Mouse (Mus musculus): Measurements from ENCODE around the gene Cela3b. TPM values are rescaled to one million over a fixed set of nuclear protein-coding genes. Genes with fewer than 3 reads are reported as not detected.
A peak's percentile ranks its signal among the peaks of the same experiment; 100 is the strongest.

The Cela3b gene
- polyA plus RNA-seq, 1 experiment from 2014 or later = not detected

GRCm38 (mm10) chr4:137396641-137397525, 33.5 kb downstream of the Cela3b start:
- H3K27ac ChIP-seq = no peak overlapping the region
- H3K9me3 ChIP-seq = no peaks in the 10 kb centered on the region
- no peaks in the 10 kb centered on the region for H3K4me1 ChIP-seq (replicated peaks)
- H3K4me2 ChIP-seq (replicated peaks) = no peak overlapping the region
- no peak overlapping the region for H3K9ac ChIP-seq (replicated peaks)
- no peak for ATAC-seq
- H3K36me3 ChIP-seq = no peaks in the 10 kb centered on the region
- H3K4me3 ChIP-seq (replicated peaks) = no peak overlapping the region
- H3K27me3 ChIP-seq = no peaks in the 10 kb centered on the region
- 82% methylated on average over 15 of the region's 15 CpGs for WGBS

DNA sequence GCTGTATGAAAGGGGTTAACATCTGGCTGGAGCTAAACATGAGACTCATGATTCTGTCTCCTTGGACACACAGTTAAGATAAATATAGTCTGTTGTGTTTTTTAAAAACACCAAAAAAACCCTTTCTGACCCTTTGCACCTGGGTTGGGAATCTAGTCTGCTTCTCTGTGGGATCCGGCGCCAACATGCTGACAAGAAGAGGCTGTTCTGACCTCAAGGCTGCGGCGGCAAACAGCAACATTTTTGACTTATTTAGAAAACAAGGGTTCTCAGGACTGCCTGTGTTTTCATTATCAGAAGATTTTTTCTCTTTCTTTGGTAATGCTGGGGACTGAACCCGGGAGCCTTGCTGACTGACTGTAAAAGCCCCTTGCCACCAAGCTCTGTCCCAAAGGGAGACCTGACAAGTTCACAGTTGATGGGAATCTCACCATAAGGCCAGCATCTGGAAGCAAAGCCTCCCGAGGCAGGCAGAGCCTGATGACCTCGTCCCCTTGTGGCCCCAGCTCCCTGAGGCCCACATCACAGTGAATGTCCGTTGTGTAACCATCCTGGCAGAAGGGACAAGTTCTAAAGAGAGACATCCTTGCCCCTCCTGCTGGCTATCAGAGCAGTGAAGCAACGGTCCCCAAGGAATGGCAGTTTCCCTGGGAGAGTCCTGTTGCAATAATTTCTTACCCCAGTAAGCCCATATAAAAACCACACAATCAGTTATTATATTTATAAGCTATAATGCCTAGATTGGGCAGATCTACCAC, 36.8 kb downstream of the Cela3b start:
- Histone ChIP-seq H3K9me3 (no peaks in the 10 kb centered on the region), H3K9ac (replicated peaks) (no peak overlapping the region), H3K36me3 (no peaks in the 10 kb centered on the region), H3K4me3 (replicated peaks) (no peak overlapping the region), H3K27ac (no peak overlapping the region), H3K4me1 (replicated peaks) (peaks cover 10% of the 10 kb centered on the region), H3K27me3 (no peaks in the 10 kb centered on the region), H3K4me2 (replicated peaks) (no peak overlapping the region)
- 76% methylated on average over 9 of the region's 9 CpGs for WGBS
- no peak for ATAC-seq

- Histone ChIP-seq H3K36me3 (no peaks in the 10 kb centered on the region), H3K4me2 (replicated peaks) (no peak overlapping the region), H3K9ac (replicated peaks) (no peak overlapping the region), H3K27me3 (no peaks in the 10 kb centered on the region), H3K4me1 (replicated peaks) (peaks cover 10% of the 10 kb centered on the region), H3K27ac (no peak overlapping the region), H3K9me3 (no peaks in the 10 kb centered on the region), H3K4me3 (replicated peaks) (no peak overlapping the region)
- WGBS = 87% methylated on average over 9 of the region's 9 CpGs
- ATAC-seq = no peak
Measured at GRCm38 (mm10) chr4:137392874-137393273, 37.5 kb downstream of the Cela3b start.

- no peak for ATAC-seq
Measured at GRCm38 (mm10) chr4:137391287-137391686, 39.1 kb downstream of the Cela3b start.

DNA sequence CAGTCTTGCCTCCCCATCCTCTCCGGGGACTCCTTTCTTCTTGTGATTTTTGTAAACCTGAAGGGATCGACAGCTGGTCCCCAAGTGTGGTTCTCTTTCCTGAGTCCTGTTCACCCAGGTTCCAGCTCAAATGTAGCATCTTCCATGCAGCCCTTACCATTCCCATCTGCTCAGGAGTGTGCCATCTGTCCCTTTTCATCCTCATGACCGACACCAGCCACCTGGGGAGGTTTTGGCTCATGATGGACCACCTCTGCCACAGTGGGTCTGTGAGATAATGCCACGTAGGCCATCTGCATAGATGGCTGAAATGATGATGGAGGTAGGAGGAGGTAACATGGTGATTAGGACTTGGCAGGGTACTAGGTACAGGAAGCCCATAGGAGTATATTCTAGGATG, 40.1 kb downstream of the Cela3b start:
- no peak for ATAC-seq
- WGBS = 94% methylated on average over 4 of the region's 4 CpGs
- Histone ChIP-seq H3K27ac (no peak overlapping the region), H3K27me3 (no peaks in the 10 kb centered on the region), H3K4me1 (replicated peaks) (peaks cover 19% of the 10 kb centered on the region), H3K9ac (replicated peaks) (no peak overlapping the region), H3K36me3 (no peaks in the 10 kb centered on the region), H3K4me2 (replicated peaks) (no peak overlapping the region), H3K9me3 (no peaks in the 10 kb centered on the region), H3K4me3 (replicated peaks) (no peak overlapping the region)

More at GRCm38 (mm10) chr4:137391287-137391686, 39.1 kb downstream of the Cela3b start:
- WGBS = 94% methylated on average over 3 of the region's 3 CpGs
- H3K27me3 ChIP-seq = no peaks in the 10 kb centered on the region
- no peak overlapping the region for H3K4me2 ChIP-seq (replicated peaks)
- no peaks in the 10 kb centered on the region for H3K36me3 ChIP-seq
- H3K27ac ChIP-seq = no peak overlapping the region
- peaks cover 19% of the 10 kb centered on the region for H3K4me1 ChIP-seq (replicated peaks)
- no peak overlapping the region for H3K9ac ChIP-seq (replicated peaks)
- H3K4me3 ChIP-seq (replicated peaks) = no peak overlapping the region
- H3K9me3 ChIP-seq = no peaks in the 10 kb centered on the region

GRCm38 (mm10) chr4:137388983-137389382, 41.4 kb downstream of the Cela3b start:
- peak overlapping the region; percentile 83; the same call in 1 of the 2 replicates for H3K27ac ChIP-seq
- no peaks in the 10 kb centered on the region for H3K9me3 ChIP-seq
- no peaks in the 10 kb centered on the region for H3K27me3 ChIP-seq
- WGBS = 51% methylated on average over 6 of the region's 6 CpGs
- peak overlapping the region; percentile 87 for H3K9ac ChIP-seq (replicated peaks)
- H3K4me3 ChIP-seq (replicated peaks) = peak overlapping the region; percentile 92
- no peak for ATAC-seq
- H3K4me2 ChIP-seq (replicated peaks) = peak overlapping the region; percentile 94
- H3K4me1 ChIP-seq (replicated peaks) = peaks cover 19% of the 10 kb centered on the region
- no peaks in the 10 kb centered on the region for H3K36me3 ChIP-seq

GRCm38 (mm10) chr4:137388059-137388794, 42.1 kb downstream of the Cela3b start:
- no peaks in the 10 kb centered on the region for H3K36me3 ChIP-seq
- H3K9ac ChIP-seq (replicated peaks) = peak overlapping the region; percentile 87
- H3K4me1 ChIP-seq (replicated peaks) = peaks cover 19% of the 10 kb centered on the region
- under 1% methylated on average over 46 of the region's 46 CpGs for WGBS
- H3K4me3 ChIP-seq (replicated peaks) = peak overlapping the region; percentile 92
- peak; percentile 97 for ATAC-seq
- peak overlapping the region; percentile 94 for H3K4me2 ChIP-seq (replicated peaks)
- peak overlapping the region; percentile 83 for H3K27ac ChIP-seq
- no peaks in the 10 kb centered on the region for H3K9me3 ChIP-seq
- no peaks in the 10 kb centered on the region for H3K27me3 ChIP-seq

DNA sequence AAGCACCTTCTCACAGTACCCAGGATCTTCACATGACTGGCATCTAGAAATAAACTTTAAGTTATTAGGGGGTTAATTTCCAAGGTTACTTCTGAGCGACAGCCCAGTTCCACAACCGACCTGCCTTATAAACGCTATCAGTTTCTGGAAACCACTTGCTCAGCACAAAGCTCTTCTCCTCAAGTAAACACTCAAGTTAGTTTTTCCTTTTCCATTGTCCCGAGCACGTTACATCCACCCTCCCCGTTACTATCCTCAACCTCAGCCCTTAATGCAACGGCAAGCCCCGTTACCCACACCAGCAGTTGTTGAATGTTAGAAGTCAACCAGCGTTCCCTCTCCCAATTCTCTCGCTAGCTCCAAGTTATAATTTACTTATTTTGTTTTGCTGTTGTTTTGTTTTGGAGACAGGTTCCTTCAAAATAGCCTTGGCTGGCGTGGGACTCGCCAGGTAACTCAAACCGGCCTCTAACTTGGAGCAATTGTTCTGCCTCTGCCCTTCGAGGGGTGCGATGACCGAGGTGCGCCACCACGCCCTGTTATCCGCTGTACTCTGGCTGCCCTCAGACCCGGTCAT, 42.8 kb downstream of the Cela3b start:
- H3K27ac ChIP-seq = peak overlapping the region; percentile 83
- H3K9ac ChIP-seq (replicated peaks) = peak overlapping the region; percentile 87
- 2% methylated on average over 20 of the region's 20 CpGs for WGBS
- peaks cover 19% of the 10 kb centered on the region for H3K4me1 ChIP-seq (replicated peaks)
- ATAC-seq = no peak
- no peaks in the 10 kb centered on the region for H3K9me3 ChIP-seq
- H3K36me3 ChIP-seq = no peaks in the 10 kb centered on the region
- H3K4me3 ChIP-seq (replicated peaks) = peak overlapping the region; percentile 92
- H3K4me2 ChIP-seq (replicated peaks) = peak overlapping the region; percentile 94
- no peaks in the 10 kb centered on the region for H3K27me3 ChIP-seq

GRCm38 (mm10) chr4:137380702-137381605, 49.4 kb downstream of the Cela3b start:
- no peaks in the 10 kb centered on the region for H3K4me1 ChIP-seq (replicated peaks)
- WGBS = 37% methylated on average over 15 of the region's 16 CpGs
- no peak overlapping the region for H3K4me2 ChIP-seq (replicated peaks)
- H3K27me3 ChIP-seq = no peaks in the 10 kb centered on the region
- no peak overlapping the region for H3K9ac ChIP-seq (replicated peaks)
- no peak overlapping the region for H3K4me3 ChIP-seq (replicated peaks)
- no peaks in the 10 kb centered on the region for H3K36me3 ChIP-seq
- no peak for ATAC-seq
- H3K27ac ChIP-seq = no peak overlapping the region
- no peaks in the 10 kb centered on the region for H3K9me3 ChIP-seq

- Histone ChIP-seq H3K36me3 (no peaks in the 10 kb centered on the region), H3K27ac (no peak overlapping the region), H3K27me3 (no peaks in the 10 kb centered on the region), H3K9ac (replicated peaks) (no peak overlapping the region), H3K4me1 (replicated peaks) (no peaks in the 10 kb centered on the region), H3K4me3 (replicated peaks) (no peak overlapping the region), H3K4me2 (replicated peaks) (no peak overlapping the region), H3K9me3 (no peaks in the 10 kb centered on the region)
- no peak for ATAC-seq
- 88% methylated on average over 10 of the region's 10 CpGs for WGBS
Measured at GRCm38 (mm10) chr4:137379713-137380255, 50.6 kb downstream of the Cela3b start.

All from midbrain, embryonic 13.5 days (tissue).